Mouse (Mus musculus) testis, postnatal 10 days (tissue): ENCODE results near the gene Tmem45a.

ENCODE experiments used
- DNase-seq: peaks from one replicate; pipeline ENCODE4 v3.0.0; 2021; ENCODE audit warnings: low spot score

Tmem45a gene

GRCm38 (mm10) chr16:56795481-56796139 is 90.4 kb downstream of the Tmem45a start, which contains the start of gene Adgrg7:
TSS of gene Adgrg7 (minus strand) at chr16:56795855.
- no peak for DNase-seq

- no peak for DNase-seq
These were observed 91.4 kb downstream of the Tmem45a start for GRCm38 (mm10) chr16:56794383-56795144.

GRCm38 (mm10) chr16:56793778-56794177 is 92.2 kb downstream of the Tmem45a start:
- DNase-seq: no peak

- no peak for DNase-seq
These were observed 100.0 kb downstream of the Tmem45a start for GRCm38 (mm10) chr16:56785943-56786342.

GRCm38 (mm10) chr16:56771163-56772105 is 114.5 kb downstream of the Tmem45a start:
- DNase-seq: no peak
